22 mouse cellular contexts compared by ENCODE assay signal in the genomic region with DNA sequence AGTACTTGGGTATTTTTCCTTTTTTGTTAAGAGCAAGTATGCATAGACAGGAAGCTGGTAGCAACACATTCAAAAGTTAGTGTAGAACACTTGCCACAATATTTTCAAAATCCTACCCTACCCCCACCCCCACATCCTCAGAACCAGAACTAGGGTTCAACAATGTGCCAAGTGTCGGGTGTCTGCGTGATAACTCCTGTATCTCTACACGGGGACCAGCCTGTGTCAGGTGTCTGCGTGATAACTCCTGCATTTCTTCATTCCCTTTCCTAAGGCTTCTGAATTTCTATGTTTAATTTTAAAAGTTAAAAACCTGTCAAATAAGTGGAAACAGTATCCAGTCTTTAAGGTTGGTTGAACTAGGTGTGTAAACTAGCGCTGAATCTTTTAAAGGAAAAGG. TPM values are rescaled to one million over a fixed set of nuclear protein-coding genes. Genes with fewer than 3 reads are reported as not detected.
DNase-seq lines count a peak whose midpoint lies in the region; ATAC-seq and TF ChIP-seq lines count a peak whose summit lies in the region.
"Had no signal": no experiment of that assay in that cellular context is flagged by ENCODE, and none has a peak within 500 bp of the region (broad histone marks: within the 10 kb centered on the region; RNA-seq: fewer than 3 reads in every experiment).

No protein-coding gene starts in this region.

- no peak overlapping the region for H3K9ac ChIP-seq in MEL (ENCODE audit: control insufficient read depth, low read depth, low read length, poor library complexity, severe bottlenecking)
- no peak overlapping the region for H3K9ac ChIP-seq in forebrain, embryonic 15.5 days (replicated peaks)

- no peak for TF ChIP-seq CTCF in layer of hippocampus, adult 2 months (conservative IDR thresholded peaks at IDR 0.05)
- no peak for TF ChIP-seq CTCF in MEL (IDR thresholded peaks at IDR 0.05 in 2 of 3, conservative IDR thresholded peaks at IDR 0.05 in 1 of 3; ENCODE audit: control insufficient read depth in 1 of 3, insufficient read depth in 1 of 3, low read depth in 2 of 3, low read length in 3 of 3, poor library complexity in 1 of 3, severe bottlenecking in 1 of 3)

- TF ChIP-seq POLR2A in MEL (IDR thresholded peaks at IDR 0.05; ENCODE audit: control insufficient read depth in 1 of 2, insufficient read depth in 1 of 2, low read depth in 1 of 2, low read length in 2 of 2, poor library complexity in 1 of 2), result no peak

- H3K9me3 ChIP-seq in MEL (replicated peaks; ENCODE audit: insufficient read depth, low read length), result no peaks in the 10 kb centered on the region
- no peaks in the 10 kb centered on the region for H3K9me3 ChIP-seq in forebrain, embryonic 15.5 days
- H3K9me3 ChIP-seq: G1E had no signal

- peaks cover 2 to 8% of the 10 kb centered on the region in 2 experiments; a peak in 3 of 4 replicates for H3K4me1 ChIP-seq in MEL (ENCODE audit: control insufficient read depth in 1 of 2, insufficient read depth in 2 of 2, low read length in 2 of 2)
- 0 out of 2 replicates have a peak, but pooled peaks cover 3% of the 10 kb centered on the region for H3K4me1 ChIP-seq in forebrain, embryonic 15.5 days

- whole genome bisulfite sequencing in forebrain, embryonic 15.5 days, result 96% methylated on average over 5 of the region's 5 CpGs

- TF ChIP-seq RAD21 in MEL (IDR thresholded peaks at IDR 0.05; ENCODE audit: low read depth, low read length), result no peak

- intact Hi-C loops in left cerebral cortex, postnatal 14 days (cut with DNase I), result no loop called here

- H3K36me3 ChIP-seq in MEL (ENCODE audit: control insufficient read depth in 1 of 2, insufficient read depth in 2 of 2, low read length in 2 of 2), result peaks cover 0 to 6% of the 10 kb centered on the region in 2 experiments; a peak in 2 of 4 replicates
- no peaks in the 10 kb centered on the region for H3K36me3 ChIP-seq in forebrain, embryonic 15.5 days

- TF ChIP-seq EP300 in MEL (IDR thresholded peaks at IDR 0.05; ENCODE audit: low read depth in 1 of 2, low read length in 2 of 2), result peak; percentile 74 to 78

- no peak for DNase-seq in layer of hippocampus, adult 2 months (ENCODE audit: low spot score in 2 of 2)
- no peak for DNase-seq in layer of hippocampus, adult 11-12 months (ENCODE audit: low spot score)
- DNase-seq in MEL (ENCODE audit: low read depth, low spot score), result peak; percentile 36
- no peak for DNase-seq in left cerebral cortex, postnatal 14 days (ENCODE audit: low spot score in 2 of 2)
- DNase-seq: adrenal gland, adult 2 months; adrenal gland, adult 8-10 months; adrenal gland, postnatal 10 days; adrenal gland, postnatal 14 days; adrenal gland, postnatal 25 days; adrenal gland, postnatal 36 days; B cell, adult 2 months; cerebellum, adult 11 months; cerebellum, adult 11-12 months; cerebellum, adult 18-20 months; cerebellum, adult 2 months had no signal

- peak overlapping the region; percentile 33; the same call in 1 of the 2 replicates for H3K27ac ChIP-seq in layer of hippocampus, adult 2 months
- no peak overlapping the region for H3K27ac ChIP-seq in MEL (ENCODE audit: control insufficient read depth, low read depth, low read length)
- H3K27ac ChIP-seq in forebrain, embryonic 15.5 days (replicated peaks), result no peak overlapping the region

- no peak overlapping the region for H3K4me2 ChIP-seq in forebrain, embryonic 15.5 days (replicated peaks)

- peak; percentile 59; the same call in 1 of the 2 replicates for ATAC-seq in megakaryocyte-erythroid progenitor cell, adult 5-6 weeks (replicated peaks; ENCODE audit: low FRiP score, low TSS enrichment, poor library complexity, severe bottlenecking)
- ATAC-seq in forebrain, embryonic 15.5 days (replicated peaks), result no peak
- ATAC-seq: activated CD4-positive, CD25-positive, alpha-beta regulatory T cell, adult 4 months; CD4-positive, CD25-positive, alpha-beta regulatory T cell, adult 4 months; Patski had no signal

- H3K79me2 ChIP-seq in MEL (ENCODE audit: control insufficient read depth, insufficient read depth, low read length, poor library complexity), result no peaks in the 10 kb centered on the region

- no peaks in the 10 kb centered on the region for H3K27me3 ChIP-seq in MEL (ENCODE audit: control insufficient read depth in 1 of 2, insufficient read depth in 2 of 2, low read length in 2 of 2)
- no peaks in the 10 kb centered on the region for H3K27me3 ChIP-seq in forebrain, embryonic 15.5 days
- H3K27me3 ChIP-seq: CH12.LX, Patski had no signal

- H3K4me3 ChIP-seq in layer of hippocampus, adult 2 months, result no peak overlapping the region
- no peak overlapping the region for H3K4me3 ChIP-seq in MEL (ENCODE audit: control insufficient read depth in 1 of 2, insufficient read depth in 1 of 2, low read depth in 2 of 2, low read length in 2 of 2)
- no peak overlapping the region for H3K4me3 ChIP-seq in forebrain, embryonic 15.5 days

TF ChIP-seq in MEL, 35 proteins besides CTCF, POLR2A, EP300 and RAD21:
- TF ChIP-seq ZMIZ1 (IDR thresholded peaks at IDR 0.05; ENCODE audit: low read depth, low read length), result no peak
- peak; percentile 81 for TF ChIP-seq TCF12 (IDR thresholded peaks at IDR 0.05; ENCODE audit: low read depth, low read length)
- TF ChIP-seq ETS1 (IDR thresholded peaks at IDR 0.05; ENCODE audit: low read depth, low read length), result peak; percentile 31; the same call in 1 of the 2 replicates
- TF ChIP-seq NRF1 (IDR thresholded peaks at IDR 0.05; ENCODE audit: insufficient read depth, low read depth, low read length, poor library complexity, severe bottlenecking), result no peak
- peak; percentile 79 for TF ChIP-seq GATA1 (IDR thresholded peaks at IDR 0.05; ENCODE audit: low read depth, low read length)
- no peak for TF ChIP-seq NELFE (IDR thresholded peaks at IDR 0.05; ENCODE audit: low read depth, low read length)
- TF ChIP-seq RCOR1 (IDR thresholded peaks at IDR 0.05; ENCODE audit: low read depth, low read length), result peak; percentile 14; the same call in 1 of the 2 replicates
- TF ChIP-seq UBTF (IDR thresholded peaks at IDR 0.05; ENCODE audit: borderline replicate concordance, insufficient read depth, low read depth, low read length), result no peak
- no peak for TF ChIP-seq MEF2A (IDR thresholded peaks at IDR 0.05; ENCODE audit: extremely low read depth, insufficient replicate concordance, low read depth, low read length, poor library complexity, severe bottlenecking)
- TF ChIP-seq MAFK (IDR thresholded peaks at IDR 0.05; ENCODE audit: borderline replicate concordance, low read depth, low read length), result no peak
- no peak; the same call in 1 of the 2 replicates for TF ChIP-seq USF1 (IDR thresholded peaks at IDR 0.05; ENCODE audit: low read depth, low read length)
- no peak for TF ChIP-seq MYB (IDR thresholded peaks at IDR 0.05; ENCODE audit: low read depth, low read length)

RNA-seq across cellular contexts. Expression of gene Ube2h, which starts 58.4 kb away (rescaled TPM):
- 10 to 100 TPM; 87.9 to 88.1 TPM for total RNA-seq in layer of hippocampus, adult 2 months (2021)
- 4.0 and 4.2 TPM in 2 replicates for total RNA-seq in MEL (2012; rRNA removed)
- polyA plus RNA-seq in MEL (2012; ENCODE audit: insufficient read depth in 1 of 2, insufficient read length in 2 of 2, low read depth in 1 of 2, low replicate concordance in 2 of 2, missing spikeins in 1 of 2), result 1 to 10 TPM in 1 of 2 experiments, not detected in 1; 7.4 TPM
- 6.0 and 8.5 TPM in 2 replicates for total RNA-seq in megakaryocyte-erythroid progenitor cell, adult 5-6 weeks (2014; fragmentation: Nextera tagmentation)
- total RNA-seq in megakaryocyte-erythroid progenitor cell, adult 5-6 weeks (2017), result 8.7 and 8.9 TPM in 2 replicates
- total RNA-seq in left cerebral cortex, postnatal 14 days (2021), result 10 to 100 TPM; 93.9 to 94.4 TPM
- polyA plus RNA-seq in forebrain, embryonic 15.5 days (2015; fragmentation: Nextera tagmentation; extraction: Ambion mirVana), result 65.7 and 68.5 TPM in 2 replicates

Comparison
In these comparisons a context has a peak if more than half of its experiments do, and no peak if none do; other contexts are left out.
1. RNA of gene Ube2h, which starts 58.4 kb away (total RNA-seq): 93.9 to 94.4 TPM in left cerebral cortex, postnatal 14 days and 87.9 to 88.1 TPM in layer of hippocampus, adult 2 months; 6.0 to 8.9 TPM in megakaryocyte-erythroid progenitor cell, adult 5-6 weeks and 4.0 to 4.2 TPM in MEL; every median in the first group is over 4 times any median in the second.